Mouse (Mus musculus) megakaryocyte, embryonic 14.5 days (primary cell): ENCODE data around the gene Gm3435. TPM values are rescaled to one million over a fixed set of nuclear protein-coding genes. Genes with fewer than 3 reads are reported as not detected.
"Not testable (repeated sequence)": the region's sequence is repeated elsewhere in the genome, so short reads cannot be mapped to it uniquely, and the experiment has no call there.

Experiments
- H3K27me3 ChIP-seq: replicated peaks from 2 replicates; pipeline ENCODE3; 2012; ENCODE audit warnings: inconsistent platforms
- H3K36me3 ChIP-seq: replicated peaks from 2 replicates; pipeline ENCODE3; 2012; ENCODE audit warnings: low read length, inconsistent platforms, mixed read lengths
- H3K4me1 ChIP-seq: 2 replicates; pipeline ENCODE4 v1.6.1; 2012; ENCODE audit warnings: inconsistent platforms
- H3K4me3 ChIP-seq: replicated peaks from 2 replicates; pipeline ENCODE3; 2012; ENCODE audit warnings: moderate library complexity, mild to moderate bottlenecking, inconsistent platforms
- H3K9me3 ChIP-seq: 2 replicates; pipeline ENCODE4 v1.6.1; 2012; ENCODE audit warnings: inconsistent platforms
- polyA plus RNA-seq: library from polyadenylated mRNA; stranded (reverse); fragments of >175 nt; gene quantifications from 2 replicates; pipeline ENCODE4 v1.2.3, GENCODE M21; 2012; ENCODE audit warnings: low replicate concordance; ENCODE audit not compliant: insufficient read depth

The Gm3435 gene
- polyA plus RNA-seq, 1 experiment = not detected

GRCm38 (mm10) chr17:15021503-15022220 lies 11.7 kb downstream of the Gm3435 start:
- not testable (repeated sequence) for H3K4me3 ChIP-seq, H3K27me3 ChIP-seq, H3K4me1 ChIP-seq, H3K36me3 ChIP-seq, H3K9me3 ChIP-seq

DNA sequence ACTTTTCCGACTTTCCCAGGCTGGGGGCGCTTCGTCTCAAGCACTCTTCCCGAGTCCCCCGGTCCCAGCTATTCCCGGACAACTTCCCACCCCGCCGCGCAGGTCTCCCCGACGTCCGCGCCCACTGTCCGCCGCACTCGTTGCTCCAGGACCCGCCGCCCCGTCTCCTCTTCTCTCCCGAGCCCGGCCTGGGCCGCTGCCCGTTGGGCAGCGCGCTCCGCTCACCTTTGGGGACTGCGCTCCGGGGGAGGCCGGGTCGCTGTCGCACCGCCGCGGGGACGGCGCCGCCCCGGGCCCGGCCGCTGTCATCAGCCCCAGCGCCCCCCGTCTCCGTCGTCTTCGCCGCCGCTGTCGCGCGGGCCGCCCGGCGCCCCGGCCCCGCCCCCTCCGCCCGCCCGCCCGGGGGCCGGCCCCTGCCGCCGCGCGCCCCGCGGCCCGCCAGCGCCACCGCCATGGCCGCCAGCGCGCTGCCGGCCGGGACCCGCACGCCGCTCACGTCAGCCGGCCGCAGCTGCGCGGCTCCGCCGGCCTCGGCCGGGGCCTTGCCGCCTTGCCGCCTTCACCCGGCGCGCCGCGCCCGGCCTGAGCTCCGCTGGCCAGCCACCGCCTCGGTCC lies 14.0 kb downstream of the Gm3435 start:
- not testable (repeated sequence) for H3K36me3 ChIP-seq, H3K4me1 ChIP-seq, H3K9me3 ChIP-seq, H3K4me3 ChIP-seq, H3K27me3 ChIP-seq

- H3K4me3 ChIP-seq, H3K36me3 ChIP-seq, H3K9me3 ChIP-seq, H3K27me3 ChIP-seq, H3K4me1 ChIP-seq: not testable (repeated sequence)
These were observed 14.7 kb downstream of the Gm3435 start for GRCm38 (mm10) chr17:15024502-15025193.

DNA sequence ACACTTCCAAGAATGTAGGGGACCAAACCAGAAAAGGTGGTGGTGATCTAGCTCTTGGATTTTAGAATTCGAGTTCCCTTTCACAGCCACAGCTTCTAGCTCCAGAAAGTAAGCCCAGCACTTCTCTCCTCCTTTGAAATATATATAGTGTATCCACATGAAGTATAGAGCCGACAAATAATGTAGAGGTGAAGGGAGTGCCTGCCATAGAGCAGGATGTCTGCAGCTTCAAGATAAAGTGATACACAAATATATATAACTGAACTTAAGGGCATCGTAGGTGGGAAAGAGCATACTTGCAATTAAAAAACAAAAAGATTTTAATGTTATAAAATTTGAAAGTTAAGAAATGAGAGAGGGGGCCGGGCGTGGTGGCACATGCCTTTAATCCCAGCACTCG lies 15.5 kb downstream of the Gm3435 start:
- not testable (repeated sequence) for H3K36me3 ChIP-seq, H3K9me3 ChIP-seq, H3K4me3 ChIP-seq, H3K4me1 ChIP-seq, H3K27me3 ChIP-seq

- H3K9me3 ChIP-seq, H3K36me3 ChIP-seq, H3K4me1 ChIP-seq, H3K27me3 ChIP-seq, H3K4me3 ChIP-seq: not testable (repeated sequence)
These were observed 21.4 kb downstream of the Gm3435 start for GRCm38 (mm10) chr17:15031414-15031813.

GRCm38 (mm10) chr17:15040455-15040854 lies 30.5 kb downstream of the Gm3435 start:
- H3K4me1 ChIP-seq, H3K9me3 ChIP-seq, H3K36me3 ChIP-seq, H3K4me3 ChIP-seq, H3K27me3 ChIP-seq: not testable (repeated sequence)

DNA sequence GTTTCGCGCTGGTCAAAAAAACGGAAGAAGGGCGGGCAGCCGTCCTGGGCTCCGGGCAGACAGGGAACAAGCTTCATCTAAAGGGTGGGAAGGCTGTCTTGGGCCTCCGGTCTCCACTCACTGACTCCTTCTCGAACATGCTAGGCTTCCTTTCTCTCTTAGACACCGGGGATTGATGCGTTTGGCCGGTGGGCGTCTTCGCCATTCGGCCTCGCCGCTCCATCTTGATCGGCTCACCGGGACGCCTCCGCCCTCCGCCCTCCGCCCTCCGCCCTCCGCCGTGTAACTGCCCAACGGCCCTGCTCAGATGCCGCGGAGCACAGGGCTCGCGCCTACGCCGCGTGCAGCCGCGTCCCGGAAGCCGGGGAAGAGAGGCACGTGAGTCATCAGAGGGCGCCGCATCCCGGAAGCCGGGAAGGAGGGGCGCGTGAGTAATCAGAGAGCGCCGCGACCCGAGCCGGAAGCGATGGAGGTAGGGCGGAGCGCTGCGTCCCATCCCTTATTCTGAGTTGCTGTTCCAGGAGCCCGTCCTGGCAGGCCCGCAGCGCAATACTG lies 31.3 kb downstream of the Gm3435 start, which contains the start of the genes Ermard, Tcte3 and Gm3448:
Gene Ermard, plus strand, starts transcription at position 34 of the 555 bp plus-strand sequence.
Gene Tcte3, minus strand, starts transcription at position 314 of the 555 bp plus-strand sequence.
Gene Gm3448, minus strand, starts transcription at position 363 of the 555 bp plus-strand sequence.
- H3K36me3 ChIP-seq, H3K27me3 ChIP-seq, H3K4me3 ChIP-seq, H3K4me1 ChIP-seq, H3K9me3 ChIP-seq: not testable (repeated sequence)

- H3K27me3 ChIP-seq, H3K36me3 ChIP-seq, H3K4me3 ChIP-seq, H3K4me1 ChIP-seq, H3K9me3 ChIP-seq: not testable (repeated sequence)
These were observed 40.4 kb downstream of the Gm3435 start for GRCm38 (mm10) chr17:15050338-15050737.

GRCm38 (mm10) chr17:15052766-15053165 lies 42.8 kb downstream of the Gm3435 start:
- H3K4me3 ChIP-seq, H3K9me3 ChIP-seq, H3K27me3 ChIP-seq: not testable (repeated sequence)
- peaks cover 30% of the 10 kb centered on the region for H3K4me1 ChIP-seq
- peaks cover 25% of the 10 kb centered on the region for H3K36me3 ChIP-seq

- H3K4me1 ChIP-seq = peaks cover 36% of the 10 kb centered on the region
- H3K9me3 ChIP-seq, H3K4me3 ChIP-seq, H3K27me3 ChIP-seq: not testable (repeated sequence)
- H3K36me3 ChIP-seq = peaks cover 31% of the 10 kb centered on the region
These were observed 43.3 kb downstream of the Gm3435 start for GRCm38 (mm10) chr17:15053183-15053828.

DNA sequence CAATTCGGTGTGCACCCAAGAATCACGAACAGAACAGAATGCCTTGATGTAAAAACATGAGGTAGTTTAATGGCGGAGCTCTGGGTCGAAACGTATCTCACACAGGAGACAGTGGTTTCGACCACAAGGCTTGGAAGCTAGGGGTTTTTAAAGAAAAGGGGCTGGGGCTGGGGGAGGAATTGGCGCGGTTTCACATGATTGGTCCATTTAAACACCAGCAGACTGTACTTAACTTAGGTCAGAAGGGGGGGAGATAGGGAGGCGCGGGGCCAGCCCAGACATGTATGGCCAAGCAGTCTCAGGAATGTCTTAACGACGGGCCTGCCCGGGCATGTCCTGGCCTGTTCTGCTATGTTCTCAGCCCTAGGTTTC lies 43.8 kb downstream of the Gm3435 start:
- not testable (repeated sequence) for H3K27me3 ChIP-seq, H3K4me3 ChIP-seq, H3K9me3 ChIP-seq
- Histone ChIP-seq H3K36me3 (peaks cover 36% of the 10 kb centered on the region), H3K4me1 (peaks cover 41% of the 10 kb centered on the region)
